Mouse (Mus musculus) ES-E14 (cell line): ENCODE data around the gene Gpd1. TPM values are rescaled to one million over a fixed set of nuclear protein-coding genes. Genes with fewer than 3 reads are reported as not detected.

Experiments used
- DNase-seq: peaks from one replicate; pipeline ENCODE4 v3.0.0-alpha.2; 2013; ENCODE audit warnings: low read depth, low spot score
- H3K27ac ChIP-seq: 2 replicates; pipeline ENCODE4 v1.5.1; 2012; ENCODE audit warnings: low read depth, mild to moderate bottlenecking, low read length, moderate library complexity, mixed read lengths; ENCODE audit not compliant: poor library complexity, insufficient read depth, severe bottlenecking
- H3K36me3 ChIP-seq: 2 replicates; pipeline ENCODE4 v1.6.1; 2012; ENCODE audit warnings: mild to moderate bottlenecking, low read length, moderate library complexity, mixed read lengths; ENCODE audit not compliant: control insufficient read depth, poor library complexity, insufficient read depth, severe bottlenecking
- H3K4me1 ChIP-seq, 2 experiments: fragments of 150-350 bp in 1 of 2; sonication (generic) in 1 of 2; 2 replicates each; pipeline ENCODE4 v1.6.1; 2012; ENCODE audit warnings: low read length in 2 of 2, mild to moderate bottlenecking in 1 of 2, mixed read lengths in 1 of 2; ENCODE audit not compliant: control insufficient read depth in 2 of 2, insufficient read depth in 2 of 2, poor library complexity in 1 of 2
- H3K4me3 ChIP-seq, 2 experiments: fragments of 150-350 bp in 1 of 2; sonication (generic) in 1 of 2; 2 replicates each; pipeline ENCODE4 v1.5.1; 2012; ENCODE audit warnings: low read length in 2 of 2, low read depth in 1 of 2, mild to moderate bottlenecking in 1 of 2, mixed read lengths in 1 of 2; ENCODE audit not compliant: insufficient read depth in 1 of 2, poor library complexity in 1 of 2, severe bottlenecking in 1 of 2
- H3K9ac ChIP-seq: 2 replicates; pipeline ENCODE4 v1.6.1; 2012; ENCODE audit warnings: low read depth, mild to moderate bottlenecking, low read length, mixed read lengths; ENCODE audit not compliant: poor library complexity, insufficient read depth, severe bottlenecking
- H3K9me3 ChIP-seq: fragments of 150-350 bp; sonication (generic); 2 replicates; pipeline ENCODE4 v1.6.1; 2012; ENCODE audit warnings: low read depth, mild to moderate bottlenecking, low read length; ENCODE audit not compliant: control insufficient read depth, insufficient read depth
- CHD2 ChIP-seq: IDR thresholded peaks from 2 replicates; pipeline ENCODE4 v1.6.1; 2014; ENCODE audit warnings: mild to moderate bottlenecking, low read depth, low read length, inconsistent platforms
- HCFC1 ChIP-seq: IDR thresholded peaks from 2 replicates; pipeline ENCODE4 v1.6.1; 2012; ENCODE audit warnings: low read length, inconsistent platforms, borderline replicate concordance; ENCODE audit not compliant: insufficient read depth
- MAFK ChIP-seq: IDR thresholded peaks from 2 replicates; pipeline ENCODE4 v1.6.1; 2014; ENCODE audit warnings: mild to moderate bottlenecking, low read depth, low read length, inconsistent platforms; ENCODE audit not compliant: insufficient read depth
- ZC3H11A ChIP-seq: IDR thresholded peaks from 2 replicates; pipeline ENCODE4 v1.6.1; 2012; ENCODE audit warnings: low read depth, mild to moderate bottlenecking, inconsistent platforms, low read length, borderline replicate concordance
- ZNF384 ChIP-seq: IDR thresholded peaks from 2 replicates; pipeline ENCODE4 v1.6.1; 2012; ENCODE audit warnings: low read depth, low read length, inconsistent platforms
- in situ Hi-C, 2 experiments: fragments of 600-800 bp; cut with MboI; formaldehyde crosslinking; loops; one replicate each; pipeline ENCODE4 v1.15.1; 2025; ENCODE audit warnings: low sequenced_read_pairs in 2 of 2, inconsistent platforms in 1 of 2; ENCODE audit not compliant: unreplicated experiment in 2 of 2
- total RNA-seq: library from RNA; depleted of rRNA; stranded (reverse); fragments of 300-350 nt; gene quantifications from 2 replicates; pipeline ENCODE4 v1.2.3, GENCODE M21; 2012

Gpd1 gene
- total RNA-seq, 1 experiment, result 0.85 TPM

- H3K36me3 ChIP-seq, result no peaks in the 10 kb centered on the region
- H3K27ac ChIP-seq, result peak overlapping the region; percentile 17
- DNase-seq, result no peak
- H3K4me1 ChIP-seq, result peaks cover 0 to 27% of the 10 kb centered on the region in 2 experiments; a peak in 2 of 4 replicates
- peak overlapping the region; percentile 29; the same call in 1 of the 2 replicates for H3K9ac ChIP-seq
- peak overlapping the region in 1 of 2 experiments; percentile 2; a peak in 2 of 4 replicates for H3K4me3 ChIP-seq
- no peak for TF ChIP-seq ZNF384
- in situ Hi-C loops, result no loop called here
- no peaks in the 10 kb centered on the region for H3K9me3 ChIP-seq
These were observed 40.2 kb upstream of the Gpd1 start for GRCm38 (mm10) chr15:99677089-99677488.

- Histone ChIP-seq H3K4me1 (peaks cover 2 to 30% of the 10 kb centered on the region in 2 experiments; a peak in 2 of 4 replicates), H3K9me3 (no peaks in the 10 kb centered on the region), H3K4me3 (peak overlapping the region; percentile 18 to 47), H3K27ac (peak overlapping the region; percentile 79; the same call in 1 of the 2 replicates), H3K36me3 (no peaks in the 10 kb centered on the region), H3K9ac (no peak overlapping the region; the same call in 1 of the 2 replicates)
- no peak for TF ChIP-seq ZC3H11A
- TF ChIP-seq CHD2, result peak; percentile 43; the same call in 1 of the 2 replicates
- no peak for TF ChIP-seq ZNF384
- TF ChIP-seq HCFC1, result peak; percentile 61; the same call in 1 of the 2 replicates
- no peak for TF ChIP-seq MAFK
- in situ Hi-C loops, result no loop called here
- DNase-seq, result peak; percentile 96
These were observed 39.1 kb upstream of the Gpd1 start for GRCm38 (mm10) chr15:99678063-99678800.

GRCm38 (mm10) chr15:99679008-99679407, 38.3 kb upstream of the Gpd1 start:
- in situ Hi-C loops, result no loop called here
- H3K9me3 ChIP-seq, result no peaks in the 10 kb centered on the region

GRCm38 (mm10) chr15:99682880-99683279, 34.4 kb upstream of the Gpd1 start:
- peak; percentile 43; the same call in 1 of the 2 replicates for TF ChIP-seq HCFC1
- TF ChIP-seq ZNF384, result no peak
- no peak for TF ChIP-seq CHD2
- TF ChIP-seq MAFK, result no peak
- TF ChIP-seq ZC3H11A, result no peak
- no peak overlapping the region for H3K9ac ChIP-seq
- no peak overlapping the region for H3K4me3 ChIP-seq
- H3K36me3 ChIP-seq, result no peaks in the 10 kb centered on the region
- no peak for DNase-seq
- peaks cover 10 to 26% of the 10 kb centered on the region in 2 experiments for H3K4me1 ChIP-seq
- in situ Hi-C loops, result no loop called here
- no peak overlapping the region for H3K27ac ChIP-seq
- no peaks in the 10 kb centered on the region for H3K9me3 ChIP-seq

More at GRCm38 (mm10) chr15:99679008-99679407, 38.3 kb upstream of the Gpd1 start:
- Histone ChIP-seq H3K4me1 (peaks cover 5 to 33% of the 10 kb centered on the region in 2 experiments; a peak in 3 of 4 replicates), H3K9ac (0 out of 2 replicates have a peak overlapping the region, but pooled peaks have one; percentile 28), H3K27ac (peak overlapping the region; percentile 79; the same call in 1 of the 2 replicates), H3K36me3 (no peaks in the 10 kb centered on the region), H3K4me3 (peak overlapping the region in 1 of 2 experiments; percentile 27; a peak in 1 of 4 replicates)
- TF ChIP-seq HCFC1, result no peak
- no peak for TF ChIP-seq MAFK
- no peak for TF ChIP-seq ZNF384
- TF ChIP-seq ZC3H11A, result no peak
- no peak for TF ChIP-seq CHD2
- DNase-seq, result peak; percentile 72
